Mouse (Mus musculus): Measurements from ENCODE around the gene Hint1.

GRCm38 (mm10) chr11:54878893-54879292 lies 12.7 kb downstream of the Hint1 start:
- TF ChIP-seq CTCF (IDR thresholded peaks at IDR 0.05; ENCODE audit: control insufficient read depth, insufficient read depth, insufficient read length) (no peak), MAX (IDR thresholded peaks at IDR 0.05) (no peak)

Measured in C2C12 (cell line).